Mouse (Mus musculus) neutrophil, adult 59 days (primary cell): ENCODE data around the gene Phlda2. TPM values are rescaled to one million over a fixed set of nuclear protein-coding genes. Genes with fewer than 3 reads are reported as not detected.

Source experiments
- total RNA-seq, 2 experiments: library from RNA; stranded (reverse); gene quantifications; 1 replicate in 1 of 2; 2 replicates in 1 of 2; pipeline ENCODE4 v1.2.4; 2023

Phlda2 gene
- not detected for total RNA-seq

DNA sequence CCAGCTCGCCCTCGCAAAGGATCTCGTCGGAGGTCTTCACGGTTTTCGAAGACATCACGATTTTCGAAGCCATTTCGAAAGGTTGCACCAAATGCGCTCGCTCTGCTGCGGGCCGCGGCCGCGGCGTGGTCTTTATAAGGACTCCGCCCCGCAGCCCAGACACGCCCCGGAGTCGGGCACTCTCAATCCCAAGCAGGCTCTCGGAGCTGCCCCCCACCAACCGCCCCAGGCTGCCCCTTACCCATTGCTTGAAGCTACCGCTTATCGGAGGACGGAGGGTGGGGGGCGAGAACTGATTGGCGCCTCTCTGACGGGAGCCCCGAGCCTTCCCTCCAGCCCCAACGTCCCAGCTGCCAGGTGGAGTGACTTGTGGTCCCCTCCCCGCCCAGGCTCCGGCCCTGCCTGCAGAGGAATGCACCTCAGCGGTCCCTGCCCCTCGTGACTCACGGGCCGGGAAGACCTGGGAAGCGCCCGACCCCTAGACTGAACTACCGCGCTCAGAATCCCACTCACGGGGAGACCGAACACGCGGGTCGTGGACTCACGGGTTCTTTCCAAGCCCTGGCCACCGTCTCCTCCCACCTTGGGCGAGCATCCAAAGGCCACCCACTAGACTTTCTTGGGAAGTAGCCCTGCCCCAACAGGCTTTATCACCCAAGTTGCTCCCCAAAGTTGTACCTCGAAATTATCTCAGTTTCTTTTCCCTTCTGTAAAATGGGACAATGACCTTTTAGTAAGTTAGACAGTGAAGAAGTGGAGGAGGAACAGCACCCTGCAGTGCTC is at the start of gene Phlda2:
TSS of gene Phlda2 (minus strand) at position 733 of the 783 bp plus-strand sequence.

DNA sequence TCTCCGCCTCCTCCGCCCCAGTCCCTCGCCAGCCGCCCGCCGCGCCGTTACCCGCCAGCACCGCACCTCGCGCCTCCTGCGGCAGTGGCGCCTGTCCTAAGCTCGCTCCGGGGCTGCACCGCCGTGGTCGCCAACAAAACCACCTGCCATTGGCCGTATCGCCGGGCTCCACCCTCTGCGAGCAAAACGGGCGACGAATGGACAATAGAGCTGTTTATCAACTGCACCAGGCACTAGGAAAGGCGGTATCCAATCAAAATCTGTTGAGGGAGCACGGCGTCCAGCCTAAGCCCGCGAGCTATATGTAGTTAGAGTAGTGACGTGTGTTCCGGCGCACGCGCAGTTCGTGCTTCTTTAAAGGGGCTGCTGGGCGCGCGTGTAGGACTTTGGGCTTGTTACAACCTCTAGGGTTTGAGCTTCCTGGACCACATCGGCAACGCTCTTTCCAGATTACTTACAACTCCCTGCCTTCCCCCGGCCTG is 46.1 kb upstream of the Phlda2 start, which contains the start of gene Nap1l4:
TSS of gene Nap1l4 (minus strand) at position 131 of the 482 bp plus-strand sequence.

DNA sequence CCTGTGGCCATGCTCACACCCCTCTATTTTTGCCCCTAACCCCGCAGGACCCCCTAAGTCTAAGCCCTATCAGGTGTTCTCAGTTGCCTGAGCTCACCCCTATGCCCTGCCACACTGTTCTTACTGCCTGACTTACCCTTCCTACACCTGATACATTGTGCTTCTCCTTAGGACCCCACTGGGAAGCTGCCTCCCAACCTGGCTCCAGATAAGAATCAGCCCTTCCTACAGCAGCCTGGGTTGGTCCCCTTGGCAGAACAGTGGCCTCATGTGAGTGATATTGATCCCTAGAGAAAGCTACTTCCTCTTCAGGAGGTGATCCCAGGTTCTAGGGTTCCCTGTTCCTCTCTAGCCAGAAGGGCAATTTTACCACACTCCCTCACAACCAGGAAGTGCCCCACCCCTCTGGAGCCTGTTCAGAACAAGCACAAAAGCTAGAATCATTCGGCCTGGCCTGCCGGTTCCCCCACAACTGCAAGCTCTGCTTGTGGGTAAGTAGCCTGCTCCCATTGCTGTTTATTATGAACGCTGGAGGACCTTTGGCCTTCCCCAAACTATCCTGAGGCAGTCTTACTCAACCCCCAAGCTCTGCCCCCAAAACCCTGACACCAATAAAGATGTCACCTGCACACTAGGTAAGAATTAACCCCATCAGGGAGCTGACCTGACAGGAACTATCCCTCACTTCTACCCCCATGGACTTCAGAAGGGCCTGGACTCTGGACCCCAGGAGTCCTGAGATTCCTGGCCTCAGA is 29.4 kb downstream of the Phlda2 start, which contains the start of gene Slc22a18:
TSS of gene Slc22a18 (plus strand) at position 390 of the 755 bp plus-strand sequence.

GRCm38 (mm10) chr7:143460874-143461273 is 42.1 kb downstream of the Phlda2 start, which contains the start of gene Cdkn1c:
Gene Cdkn1c, minus strand, starts transcription at chr7:143461050.

Other genes starting within 250 kb of the Phlda2 start
- gene Cdkn1c, start 42.1 kb downstream of the Phlda2 start, total RNA-seq, result under 1 TPM in 1 of 2 experiments, not detected in 1; 0.44 TPM
- gene Slc22a18, start 29.4 kb downstream of the Phlda2 start, total RNA-seq, result 1 to 10 TPM; 1.1 to 1.3 TPM
- gene Nap1l4, start 46.0 kb upstream of the Phlda2 start, total RNA-seq, result 10 to 100 TPM; 84.1 to 85.0 TPM
- 10 to 100 TPM; 31.4 to 38.1 TPM for gene Cars, start 96.9 kb upstream of the Phlda2 start, total RNA-seq
- gene Tnfrsf26, start 125.6 kb upstream of the Phlda2 start, total RNA-seq, result 1 to 10 TPM; 8.0 to 8.6 TPM
- 1 to 10 TPM in 1 of 2 experiments, under 1 TPM in 1; 0.90 to 2.1 TPM for gene Tnfrsf22, start 146.5 kb upstream of the Phlda2 start, total RNA-seq
- gene Tnfrsf23, start 182.7 kb upstream of the Phlda2 start, total RNA-seq, result 1 to 10 TPM; 7.1 to 9.6 TPM